Mouse (Mus musculus): ENCODE measurements at regions not wholly inside any gene's neighbourhood (a gene's known extent, or its start where the extent isn't known, plus 50 kb on each side); places are given as distances from the start of the nearest gene placed in this dataset.
"Not testable (repeated sequence)": the region's sequence is repeated elsewhere in the genome, so short reads cannot be mapped to it uniquely, and the experiment has no call there.

DNA sequence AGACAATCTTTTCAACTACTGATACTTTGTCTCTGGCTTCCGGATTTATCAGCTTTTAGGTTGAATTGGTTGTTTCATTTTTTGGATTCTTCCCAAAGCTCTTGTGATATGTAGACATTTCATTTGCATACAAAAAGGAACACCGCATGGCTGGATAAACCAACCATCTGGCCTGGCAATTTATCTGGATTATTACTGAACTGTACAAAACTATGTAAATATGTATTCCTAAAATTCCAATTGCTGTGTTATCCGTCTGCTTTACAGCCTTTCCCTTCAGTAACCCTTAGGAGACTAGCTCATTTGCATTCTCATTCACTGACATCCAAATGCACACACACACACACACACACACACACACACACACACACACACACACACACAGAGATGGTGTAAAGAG lies 704.2 kb downstream of the Pla2g4a start:
- no peak overlapping the region for H3K27ac ChIP-seq
- DNase-seq, result no peak
- no peak for TF ChIP-seq CTCF (IDR thresholded peaks at IDR 0.05)
- no peak overlapping the region for H3K4me3 ChIP-seq
- intact Hi-C loops (cut with DNase I), result no loop called here

DNA sequence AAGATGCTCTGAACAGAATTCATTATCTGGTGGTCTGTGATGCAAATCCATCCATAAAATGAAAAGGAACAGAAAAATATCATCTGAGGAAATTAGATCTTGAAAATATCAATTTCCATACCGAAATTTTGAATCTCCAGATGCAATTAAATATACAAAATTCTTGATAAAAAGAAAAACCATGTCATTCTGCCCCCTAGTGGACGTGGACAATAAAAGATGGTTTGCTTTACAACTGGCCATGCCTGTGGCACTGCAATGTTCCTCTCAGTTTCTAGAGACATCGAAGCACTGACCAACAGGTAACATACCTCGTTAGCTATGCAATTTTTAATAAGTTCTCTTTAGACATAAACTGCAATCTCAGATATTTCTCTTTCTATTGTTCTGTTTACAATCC lies 706.9 kb downstream of the Pla2g4a start:
- no peak for DNase-seq
- intact Hi-C loops (cut with DNase I), result no loop called here
- peak; percentile 36 for TF ChIP-seq CTCF (IDR thresholded peaks at IDR 0.05)
- H3K4me3 ChIP-seq, result no peak overlapping the region
- no peak overlapping the region for H3K27ac ChIP-seq

DNA sequence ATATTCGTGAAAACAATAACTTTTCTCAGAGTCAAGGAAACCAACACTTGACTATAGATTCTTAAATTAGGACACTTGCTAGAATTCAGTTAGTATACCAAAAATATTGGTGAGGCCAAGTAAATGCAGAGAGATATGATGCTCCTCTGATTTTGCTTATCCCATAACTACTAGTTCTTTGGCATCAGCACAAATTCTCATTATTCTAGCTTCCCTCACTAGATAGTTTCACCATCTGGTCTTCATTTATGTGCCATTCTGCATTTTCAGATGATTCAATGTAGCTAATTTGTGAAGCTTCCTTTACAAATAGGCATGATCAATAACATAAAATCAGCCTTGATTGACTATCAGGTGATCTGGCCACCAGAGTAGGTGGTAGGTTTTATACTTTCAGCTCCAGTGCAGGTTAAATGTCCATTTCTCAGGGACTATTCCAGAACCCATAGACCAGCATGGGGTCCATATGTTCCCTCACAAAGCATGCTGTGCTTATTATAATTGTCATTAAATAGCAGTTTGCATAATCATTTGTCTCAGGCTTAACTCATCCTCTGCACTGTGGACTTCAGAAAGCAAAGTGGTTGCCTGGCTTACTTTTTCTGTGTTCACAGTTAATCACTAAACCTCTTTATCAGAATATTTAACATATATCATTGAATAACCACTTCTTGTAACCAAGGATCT lies 722.6 kb downstream of the Pla2g4a start:
- Histone ChIP-seq H3K27ac (no peak overlapping the region), H3K4me3 (no peak overlapping the region)
- no peak for DNase-seq
- TF ChIP-seq CTCF (IDR thresholded peaks at IDR 0.05), result no peak
- intact Hi-C loops (cut with DNase I), result no loop called here

GRCm38 (mm10) chr1:149227170-149227569 lies 733.9 kb downstream of the Pla2g4a start:
- H3K4me3 ChIP-seq; DNase-seq; intact Hi-C loops (cut with DNase I); H3K27ac ChIP-seq: not testable (repeated sequence)

DNA sequence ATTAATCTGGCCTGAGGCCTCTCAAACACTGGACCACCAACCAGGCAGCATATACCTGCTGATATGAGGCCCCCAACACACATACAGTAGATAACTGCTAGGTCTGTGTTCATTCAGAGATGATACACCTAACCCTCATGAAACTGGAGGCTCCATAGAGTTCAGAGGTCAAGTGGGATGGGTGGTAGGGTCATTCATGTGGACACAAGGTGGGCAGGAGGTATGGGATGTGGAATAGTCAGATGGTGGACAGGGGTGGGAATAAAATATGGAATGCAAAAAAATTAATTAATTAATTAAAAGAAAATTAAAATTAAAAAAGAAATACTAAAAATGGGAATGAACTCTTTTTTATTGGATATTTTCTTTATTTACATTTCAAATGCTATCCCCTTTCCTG lies 734.7 kb downstream of the Pla2g4a start:
- intact Hi-C loops (cut with DNase I), result no loop called here
- no peak overlapping the region for H3K4me3 ChIP-seq
- DNase-seq, result no peak
- no peak for TF ChIP-seq CTCF (IDR thresholded peaks at IDR 0.05)
- H3K27ac ChIP-seq, result no peak overlapping the region

- H3K4me3 ChIP-seq, result no peak overlapping the region
- DNase-seq, result no peak
- intact Hi-C loops (cut with DNase I), result no loop called here
- no peak for TF ChIP-seq CTCF (IDR thresholded peaks at IDR 0.05)
- no peak overlapping the region for H3K27ac ChIP-seq
These were observed 758.5 kb downstream of the Pla2g4a start for GRCm38 (mm10) chr1:149202631-149203030.

- H3K4me3 ChIP-seq, result no peak overlapping the region
- H3K27ac ChIP-seq, result no peak overlapping the region
- no peak for TF ChIP-seq CTCF (IDR thresholded peaks at IDR 0.05)
- intact Hi-C loops (cut with DNase I), result no loop called here
- DNase-seq, result no peak
These were observed 761.8 kb downstream of the Pla2g4a start for GRCm38 (mm10) chr1:149199284-149199683.

- DNase-seq, result no peak
- Histone ChIP-seq H3K27ac (no peak overlapping the region), H3K4me3 (no peak overlapping the region)
- TF ChIP-seq CTCF (IDR thresholded peaks at IDR 0.05), result no peak
- intact Hi-C loops (cut with DNase I), result no loop called here
These were observed 762.2 kb downstream of the Pla2g4a start for GRCm38 (mm10) chr1:149198854-149199253.

Data from gastrocnemius, adult 2 months (tissue).